Mouse (Mus musculus) kidney, adult 9 months (tissue): ENCODE data around the gene Cbx7.
A peak's percentile ranks its signal among the peaks of the same experiment; 100 is the strongest.

Experiments
- DNase-seq: peaks from one replicate; pipeline ENCODE4 v3.0.0; 2022

The Cbx7 gene

GRCm38 (mm10) chr15:80000694-80001093, 29.8 kb upstream of the Cbx7 start:
- peak; percentile 74 for DNase-seq

- DNase-seq, result no peak
Observed at GRCm38 (mm10) chr15:79997988-79998387, 27.1 kb upstream of the Cbx7 start.

DNA sequence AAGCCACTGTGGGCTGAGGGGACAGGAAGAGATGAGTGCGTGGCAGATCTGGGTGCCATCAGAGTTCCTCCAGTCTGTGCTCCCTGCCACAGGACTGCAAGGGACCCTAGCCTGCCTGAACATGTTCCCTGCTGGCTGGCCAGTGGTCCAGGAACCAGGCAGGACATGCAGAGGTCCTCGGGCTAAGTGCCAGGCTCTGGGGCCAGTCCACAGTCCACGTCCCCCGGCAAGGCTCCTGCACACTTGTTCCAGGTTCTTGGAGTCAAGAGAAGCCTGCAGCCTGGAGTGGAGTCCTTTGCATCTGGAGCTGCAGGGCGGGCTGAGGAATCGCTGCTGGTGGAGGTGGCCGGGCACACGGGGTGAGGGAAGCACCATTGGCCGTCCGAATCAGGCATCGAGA, 25.9 kb upstream of the Cbx7 start:
- DNase-seq, result peak; percentile 80

DNA sequence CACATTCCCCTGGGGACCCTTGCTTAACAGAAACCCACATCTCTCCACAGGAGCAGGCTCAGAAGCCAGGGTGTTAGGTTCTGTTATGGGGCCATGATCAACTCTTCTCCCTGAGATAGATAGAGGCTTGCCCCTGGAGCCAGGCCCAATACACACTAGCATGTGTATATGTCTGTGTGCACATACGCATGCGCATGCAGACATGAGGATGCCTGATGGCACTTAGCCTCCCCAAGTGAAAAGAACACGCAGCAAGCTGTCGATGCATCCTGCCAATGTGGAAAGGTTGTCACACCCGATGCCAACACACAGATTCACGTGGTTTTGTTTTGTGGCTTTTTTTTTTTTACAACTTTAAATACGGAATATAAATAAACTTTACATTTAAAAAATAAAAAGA, 24.6 kb upstream of the Cbx7 start:
- no peak for DNase-seq

- DNase-seq, result no peak
Observed at GRCm38 (mm10) chr15:79994566-79994965, 23.6 kb upstream of the Cbx7 start.

- no peak for DNase-seq
Observed at GRCm38 (mm10) chr15:79986182-79986581, 15.3 kb upstream of the Cbx7 start.

DNA sequence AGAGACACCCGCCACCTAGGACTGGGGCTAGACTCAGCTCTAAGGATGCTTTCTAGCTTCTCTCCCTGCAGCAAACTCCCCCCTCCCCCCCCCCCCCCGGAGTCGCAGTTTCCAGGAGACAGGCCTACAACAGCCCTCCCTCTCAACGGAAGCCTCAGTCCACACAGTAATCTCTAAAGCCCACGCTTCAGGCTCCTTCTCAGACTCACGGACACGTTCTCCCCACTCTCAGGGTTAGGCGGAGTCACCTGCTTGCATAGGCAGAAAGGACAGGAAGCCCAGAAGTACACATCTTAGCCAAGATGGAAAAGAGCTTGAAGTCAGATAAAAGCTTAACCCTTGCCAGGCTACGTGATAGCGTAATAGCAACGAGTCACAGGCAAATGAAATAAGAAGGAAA, 14.6 kb upstream of the Cbx7 start:
- DNase-seq, result no peak

GRCm38 (mm10) chr15:79984152-79984551, 13.2 kb upstream of the Cbx7 start:
- no peak for DNase-seq

DNA sequence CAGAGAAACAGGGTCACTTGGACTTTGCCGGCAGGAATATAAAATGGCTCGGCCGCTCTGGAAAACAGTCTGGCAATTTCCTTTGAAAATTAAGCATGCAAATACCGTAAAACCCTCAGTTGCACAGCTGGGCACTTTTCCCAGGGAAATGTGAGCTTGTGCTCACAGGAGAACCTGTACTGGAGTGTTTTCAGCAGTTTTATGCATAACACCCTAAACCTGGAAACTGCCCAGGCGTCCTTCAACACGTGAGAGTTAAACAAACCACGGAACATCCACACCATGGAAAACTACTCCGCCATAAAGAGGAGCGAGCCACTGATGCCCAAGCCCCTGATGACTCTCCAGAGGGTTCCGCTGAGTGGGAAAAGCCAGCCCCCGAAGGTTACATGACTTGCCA, 9.8 kb upstream of the Cbx7 start:
- DNase-seq, result peak; percentile 22

- no peak for DNase-seq
Observed at GRCm38 (mm10) chr15:79972186-79972585, 1.3 kb upstream of the Cbx7 start.

GRCm38 (mm10) chr15:79970491-79970890, 428 bp downstream of the Cbx7 start:
- DNase-seq, result no peak

DNA sequence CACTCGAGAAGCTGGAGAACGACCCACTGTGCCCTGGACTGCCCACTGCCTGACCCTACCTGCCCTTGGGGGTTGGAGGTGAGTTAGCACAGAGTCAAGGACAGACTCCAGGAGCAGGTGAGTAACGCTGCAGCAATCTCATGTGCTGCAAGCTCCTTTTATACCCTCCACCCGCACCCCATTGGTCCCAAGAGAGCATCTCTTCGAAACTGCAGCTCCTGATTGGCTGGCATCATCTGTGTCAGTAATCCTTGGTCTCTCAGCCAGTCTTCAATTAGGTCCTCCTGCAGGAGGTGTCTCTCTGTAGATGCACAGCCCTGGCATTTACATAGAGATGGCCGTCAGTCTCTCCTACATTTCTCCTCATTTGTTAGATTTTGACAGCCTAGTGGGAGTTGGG, 3.6 kb downstream of the Cbx7 start:
- no peak for DNase-seq

DNA sequence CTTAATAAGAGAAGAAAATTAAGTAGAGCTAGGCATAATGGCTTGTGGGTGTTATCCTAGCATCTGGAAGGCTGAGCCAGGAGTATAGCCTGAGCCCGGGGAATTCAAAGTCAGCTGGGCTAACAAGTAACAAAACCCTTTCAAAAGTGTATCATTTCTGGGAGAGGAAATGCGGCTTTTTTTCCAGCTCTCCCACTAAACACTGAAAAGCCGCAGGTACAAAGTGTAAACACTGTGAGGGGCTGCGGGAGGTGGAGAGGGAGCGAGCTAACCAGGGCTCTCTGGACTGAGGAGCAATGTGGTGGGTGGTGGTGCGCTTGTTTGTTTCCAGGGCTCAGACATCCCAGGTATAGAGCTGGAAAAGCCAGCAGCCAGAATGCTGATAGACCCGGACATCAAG, 6.5 kb downstream of the Cbx7 start:
- no peak for DNase-seq

DNA sequence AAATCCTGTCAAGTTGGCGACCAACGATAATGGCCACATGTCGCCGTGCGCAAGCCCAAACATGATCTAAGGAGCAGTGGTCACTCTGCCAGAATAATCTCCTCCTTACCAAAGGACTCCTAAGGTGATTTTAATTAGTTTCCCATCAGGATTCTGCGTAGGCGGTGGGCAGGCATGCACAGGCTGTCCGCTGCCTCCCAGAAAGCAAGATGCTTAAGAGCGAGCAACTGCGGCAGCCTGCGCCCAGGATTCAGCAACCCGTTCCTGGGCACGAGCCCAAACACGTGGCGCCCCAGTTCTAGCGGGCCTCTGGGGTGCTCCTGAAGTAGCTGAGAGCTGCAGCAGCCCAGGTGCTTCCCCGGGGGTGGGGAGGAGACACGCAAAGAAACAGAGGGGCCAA, 8.3 kb downstream of the Cbx7 start:
- DNase-seq, result no peak

DNA sequence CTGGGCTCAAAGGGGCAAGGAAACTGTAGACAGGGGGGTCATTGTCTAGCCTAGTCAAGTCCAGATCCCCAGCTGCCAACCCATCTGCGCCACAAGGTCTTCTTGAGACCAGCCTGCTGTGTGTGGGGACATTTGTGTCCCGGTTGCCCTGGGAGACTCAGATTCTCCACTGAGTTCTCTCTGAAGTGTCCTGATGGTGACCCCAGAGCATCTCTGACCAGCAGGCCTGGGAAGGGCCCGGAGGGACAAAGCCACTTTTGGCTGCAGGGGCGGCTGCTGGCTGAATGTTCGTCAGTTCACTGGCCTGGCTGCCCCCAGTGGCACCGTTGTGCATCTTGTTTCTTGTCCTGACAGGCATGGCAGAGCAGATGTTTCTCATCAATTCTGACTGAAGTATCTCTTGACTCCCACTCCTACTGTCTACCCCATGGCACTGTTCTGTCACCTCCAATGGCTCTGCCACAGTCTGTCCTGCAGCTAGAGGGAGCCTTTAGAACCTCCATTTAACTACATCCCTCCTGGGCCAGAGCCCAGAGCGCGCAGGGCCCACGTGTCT, 9.5 kb downstream of the Cbx7 start:
- no peak for DNase-seq

- no peak for DNase-seq
Observed at GRCm38 (mm10) chr15:79958418-79958817, 12.5 kb downstream of the Cbx7 start.

GRCm38 (mm10) chr15:79956559-79956958, 14.4 kb downstream of the Cbx7 start:
- DNase-seq, result no peak

DNA sequence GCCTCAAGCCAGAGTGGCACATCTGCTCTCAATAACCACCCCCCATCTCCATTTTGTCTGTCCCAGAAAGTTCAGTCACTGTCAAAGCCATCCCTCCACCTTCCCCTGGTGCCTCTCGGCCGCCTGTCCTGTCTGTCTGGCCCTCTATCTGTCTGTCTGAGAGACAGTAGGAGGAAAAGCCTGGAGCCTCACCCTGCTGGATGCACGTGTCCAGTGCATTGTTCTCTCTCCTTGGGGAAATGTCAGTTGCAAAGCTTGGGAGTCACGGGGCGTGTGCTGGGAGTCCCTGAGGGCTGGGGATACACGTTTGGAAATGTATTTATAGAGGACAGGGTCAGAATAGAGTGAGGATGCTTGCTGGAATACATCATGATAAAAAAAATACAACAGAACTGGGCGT, 17.4 kb downstream of the Cbx7 start:
- DNase-seq, result peak; percentile 55

DNA sequence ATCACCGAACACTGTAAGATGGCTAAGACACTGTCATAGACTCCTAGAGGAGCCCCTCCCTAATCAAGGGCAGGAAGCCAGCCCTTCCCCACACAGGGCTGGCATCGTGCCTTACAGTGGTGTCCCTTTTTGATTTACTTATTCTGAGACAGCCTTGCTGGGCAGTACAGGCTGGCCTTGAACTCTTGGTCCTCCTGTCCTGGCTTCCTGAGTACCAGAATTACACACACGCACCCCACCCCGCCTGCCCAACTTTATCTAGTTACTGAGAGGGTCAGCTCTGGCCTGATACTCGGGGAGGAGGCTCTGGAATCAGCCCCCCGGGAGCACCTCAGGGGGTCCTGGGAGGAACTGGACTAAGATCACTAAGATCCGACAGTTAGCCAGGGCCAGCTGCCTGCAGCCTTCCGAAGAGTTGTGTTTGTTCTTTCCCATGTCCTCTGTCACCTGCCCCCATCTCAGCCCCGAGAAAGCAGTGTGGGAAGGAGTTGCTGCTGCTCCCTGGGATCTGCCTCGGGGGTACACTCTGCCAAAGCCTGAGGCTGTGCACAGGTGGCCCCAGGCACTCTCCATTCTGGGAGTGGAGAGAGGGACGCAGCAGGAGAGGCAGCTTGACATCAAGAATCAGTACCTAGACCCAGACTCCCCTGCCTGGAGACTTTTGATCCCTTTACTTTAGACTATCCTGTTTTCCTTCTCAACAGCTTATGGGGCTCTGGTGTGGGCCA, 18.3 kb downstream of the Cbx7 start:
- DNase-seq, result peak; percentile 82

DNA sequence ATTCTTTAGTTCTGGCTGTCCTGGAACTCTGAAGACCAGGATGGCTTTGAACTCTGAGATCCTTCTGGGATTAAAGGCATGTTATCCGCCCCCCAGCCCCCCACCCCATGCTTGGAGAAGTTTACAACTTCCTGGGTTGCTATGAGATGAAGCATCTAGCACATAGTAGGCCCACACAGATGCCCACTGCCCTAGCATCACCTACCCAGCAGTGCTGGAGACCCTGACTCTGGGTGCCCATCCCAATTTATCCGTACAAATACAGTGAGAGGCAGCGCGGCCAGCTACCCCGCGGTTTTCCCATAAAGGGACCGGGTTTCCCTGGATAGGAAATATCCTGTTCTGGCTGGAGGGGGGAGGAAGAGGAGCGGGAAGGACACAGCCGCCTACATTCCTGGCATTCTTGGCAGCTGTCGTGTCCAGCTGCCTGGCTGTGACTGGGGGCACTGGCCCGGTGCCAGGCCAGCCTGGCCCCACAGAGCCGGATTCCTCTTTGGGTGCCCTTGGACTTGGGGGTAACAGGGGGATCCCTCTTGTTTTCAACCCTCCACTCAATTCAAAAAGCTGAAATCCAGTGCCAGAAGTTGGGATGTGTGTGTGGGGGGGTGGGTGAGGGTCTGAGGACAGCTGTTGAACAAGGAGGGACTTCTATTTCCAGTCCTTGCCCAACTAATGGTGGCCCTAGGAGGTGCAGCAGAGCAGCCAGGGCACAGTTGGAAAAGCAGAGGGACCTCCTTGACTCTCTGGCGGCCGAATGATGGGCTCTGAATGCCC, 19.0 kb downstream of the Cbx7 start:
- peak; percentile 81 for DNase-seq

- DNase-seq, result no peak
Observed at GRCm38 (mm10) chr15:79951226-79951625, 19.7 kb downstream of the Cbx7 start.

- peak; percentile 77 for DNase-seq
Observed at GRCm38 (mm10) chr15:79950250-79951025, 20.5 kb downstream of the Cbx7 start.

DNA sequence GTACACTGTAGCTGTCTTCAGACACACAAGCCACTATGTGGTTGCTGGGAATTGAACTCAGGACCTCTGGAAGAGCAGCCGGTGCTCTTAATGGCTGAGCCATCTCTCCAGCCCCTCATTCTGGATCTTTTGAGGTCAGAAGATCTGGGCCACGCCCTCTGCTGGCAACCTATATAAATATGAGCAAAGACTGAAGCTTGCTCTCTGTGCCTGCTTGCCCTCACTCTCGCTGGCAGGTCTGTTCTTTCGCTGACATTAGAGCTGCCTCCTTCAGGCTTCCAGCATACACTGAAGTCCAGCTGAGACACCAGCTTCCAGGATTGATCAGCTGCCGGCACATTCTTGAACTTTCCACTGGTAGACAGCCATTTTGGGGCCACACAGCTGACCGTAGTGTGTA, 23.2 kb downstream of the Cbx7 start:
- no peak for DNase-seq
